Mouse (Mus musculus) liver, postnatal 0 days (tissue): ENCODE data around the gene Cxcl10. TPM values are rescaled to one million over a fixed set of nuclear protein-coding genes. Genes with fewer than 3 reads are reported as not detected.
A peak's percentile ranks its signal among the peaks of the same experiment; 100 is the strongest.

Experiments
- ATAC-seq: fragments of 200-750 bp; cut with Nextera tagmentation; 2 replicates; pipeline ENCODE4 v1.8.0; 2017; ENCODE audit warnings: mild to moderate bottlenecking, moderate library complexity
- DNase-seq: peaks from one replicate; pipeline ENCODE4 v3.0.0-alpha.2; 2016
- H3K27ac ChIP-seq: fragments of 300-500 bp; sonication (generic); 2 replicates; pipeline ENCODE4 v1.5.1; 2014; ENCODE audit warnings: antibody characterized with exemption, moderate library complexity, mild to moderate bottlenecking, low read depth
- H3K27me3 ChIP-seq: fragments of 300-500 bp; sonication (generic); 2 replicates; pipeline ENCODE4 v1.6.1; 2014; ENCODE audit warnings: low read length, control low read depth, mixed read lengths; ENCODE audit not compliant: insufficient read depth
- H3K36me3 ChIP-seq: fragments of 300-500 bp; sonication (generic); replicated peaks from 2 replicates; pipeline ENCODE4 v1.6.1; 2014; ENCODE audit warnings: mild to moderate bottlenecking, control low read depth, low read length, moderate library complexity, mixed read lengths; ENCODE audit not compliant: insufficient read depth
- H3K4me1 ChIP-seq: fragments of 300-500 bp; sonication (generic); 2 replicates; pipeline ENCODE4 v1.6.1; 2014; ENCODE audit warnings: antibody characterized with exemption, mild to moderate bottlenecking, control low read depth; ENCODE audit not compliant: insufficient read depth
- H3K4me2 ChIP-seq: fragments of 300-500 bp; sonication (generic); 2 replicates; pipeline ENCODE4 v1.6.1; 2014; ENCODE audit warnings: low read depth, mild to moderate bottlenecking, low read length, moderate library complexity, mixed read lengths
- H3K4me3 ChIP-seq: fragments of 300-500 bp; sonication (generic); 2 replicates; pipeline ENCODE4 v1.5.1; 2014; ENCODE audit warnings: low read depth, low read length
- H3K9ac ChIP-seq: fragments of 300-500 bp; sonication (generic); replicated peaks from 2 replicates; pipeline ENCODE4 v1.6.1; 2014; ENCODE audit warnings: mild to moderate bottlenecking, moderate library complexity
- H3K9me3 ChIP-seq: fragments of 300-500 bp; sonication (generic); 2 replicates; pipeline ENCODE4 v1.6.1; 2016; ENCODE audit warnings: mild to moderate bottlenecking, control low read depth, low read length, mixed read lengths
- CTCF ChIP-seq: sonication (generic); IDR thresholded peaks from 2 replicates; pipeline ENCODE4 v1.5.1; 2016; ENCODE audit warnings: antibody characterized with exemption, low read depth
- EP300 ChIP-seq: IDR thresholded peaks from 2 replicates; pipeline ENCODE4 v1.6.1; 2016; ENCODE audit warnings: antibody characterized with exemption, low read depth, mild to moderate bottlenecking
- WGBS: fragments of 180-500 bp; shearing (Covaris S2); extraction: QIAGEN DNeasy Blood & Tissue Kit; methylation state at CpG from one replicate; pipeline ENCODE4 v1.1.7; 2014; ENCODE audit not compliant: insufficient replicate concordance; 5-methylcytosine and 5-hydroxymethylcytosine counted together
- polyA plus RNA-seq: library from polyadenylated mRNA; unstranded; fragments of >200 nt; fragmentation: Nextera tagmentation; extraction: Ambion mirVana; gene quantifications from 2 replicates; pipeline ENCODE4 v1.2.1, GENCODE M21; 2015

Gene Cxcl10
- polyA plus RNA-seq, 1 experiment from 2014 or later: 7.5 TPM

GRCm38 (mm10) chr5:92382349-92382679, 33.6 kb upstream of the Cxcl10 start:
- Histone ChIP-seq H3K9ac (no peak overlapping the region), H3K27ac (no peak overlapping the region), H3K4me1 (no peaks in the 10 kb centered on the region), H3K36me3 (no peaks in the 10 kb centered on the region), H3K4me2 (no peak overlapping the region), H3K27me3 (no peaks in the 10 kb centered on the region), H3K4me3 (no peak overlapping the region), H3K9me3 (no peaks in the 10 kb centered on the region)
- no peak for TF ChIP-seq EP300
- no peak for TF ChIP-seq CTCF
- DNase-seq (no peak), ATAC-seq (no peak)
- 72% methylated on average over 9 of the region's 9 CpGs for WGBS

GRCm38 (mm10) chr5:92381550-92382348, 33.1 kb upstream of the Cxcl10 start:
- peak; percentile 82 for TF ChIP-seq CTCF
- no peak for TF ChIP-seq EP300
- H3K4me2 ChIP-seq: no peak overlapping the region
- H3K9me3 ChIP-seq: no peaks in the 10 kb centered on the region
- ATAC-seq (peak; percentile 58), DNase-seq (peak; percentile 72)
- H3K27ac ChIP-seq: no peak overlapping the region
- H3K9ac ChIP-seq: no peak overlapping the region
- H3K36me3 ChIP-seq: no peaks in the 10 kb centered on the region
- H3K4me3 ChIP-seq: no peak overlapping the region
- no peaks in the 10 kb centered on the region for H3K4me1 ChIP-seq
- H3K27me3 ChIP-seq: no peaks in the 10 kb centered on the region
- 31% methylated on average over 12 of the region's 12 CpGs for WGBS

GRCm38 (mm10) chr5:92376795-92377405, 28.2 kb upstream of the Cxcl10 start:
- Histone ChIP-seq H3K9ac (no peak overlapping the region), H3K27ac (no peak overlapping the region), H3K36me3 (no peaks in the 10 kb centered on the region), H3K4me3 (no peak overlapping the region), H3K27me3 (no peaks in the 10 kb centered on the region), H3K4me2 (no peak overlapping the region; the same call in 1 of the 2 replicates), H3K4me1 (peaks cover 18% of the 10 kb centered on the region), H3K9me3 (no peaks in the 10 kb centered on the region)
- DNase-seq (no peak), ATAC-seq (no peak)
- 55% methylated on average over 13 of the region's 13 CpGs for WGBS
- TF ChIP-seq EP300 (no peak), CTCF (no peak)

GRCm38 (mm10) chr5:92375368-92375767, 26.7 kb upstream of the Cxcl10 start:
- H3K36me3 ChIP-seq: no peaks in the 10 kb centered on the region
- no peak for DNase-seq

GRCm38 (mm10) chr5:92374721-92375142, 26.0 kb upstream of the Cxcl10 start:
- WGBS: 24% methylated on average over 6 of the region's 6 CpGs
- Histone ChIP-seq H3K4me1 (peaks cover 27% of the 10 kb centered on the region), H3K9me3 (no peaks in the 10 kb centered on the region), H3K27ac (peak overlapping the region; percentile 84), H3K9ac (no peak overlapping the region), H3K36me3 (no peaks in the 10 kb centered on the region), H3K27me3 (no peaks in the 10 kb centered on the region), H3K4me2 (peak overlapping the region; percentile 49), H3K4me3 (no peak overlapping the region)
- DNase-seq: no peak
- peak; percentile 64 for ATAC-seq
- TF ChIP-seq EP300 (peak; percentile 35; the same call in 1 of the 2 replicates), CTCF (peak; percentile 45)

More at GRCm38 (mm10) chr5:92375368-92375767, 26.7 kb upstream of the Cxcl10 start:
- peak overlapping the region; percentile 84 for H3K27ac ChIP-seq
- peak overlapping the region; percentile 5; the same call in 1 of the 2 replicates for H3K9ac ChIP-seq
- H3K4me1 ChIP-seq: peaks cover 25% of the 10 kb centered on the region
- 26% methylated on average over 17 of the region's 17 CpGs for WGBS
- H3K4me2 ChIP-seq: peak overlapping the region; percentile 49
- no peak for TF ChIP-seq CTCF
- TF ChIP-seq EP300: no peak
- peak; percentile 60 for ATAC-seq
- H3K9me3 ChIP-seq: no peaks in the 10 kb centered on the region
- H3K4me3 ChIP-seq: 0 out of 2 replicates have a peak overlapping the region, but pooled peaks have one; percentile 9
- H3K27me3 ChIP-seq: no peaks in the 10 kb centered on the region

- H3K4me2 ChIP-seq: no peak overlapping the region
- no peak for DNase-seq
- peaks cover 39% of the 10 kb centered on the region for H3K4me1 ChIP-seq
- no peak for ATAC-seq
- WGBS: 18% methylated on average over 2 of the region's 2 CpGs
- TF ChIP-seq CTCF: no peak
- TF ChIP-seq EP300: no peak
- H3K9ac ChIP-seq: no peak overlapping the region
- H3K27me3 ChIP-seq: no peaks in the 10 kb centered on the region
- no peaks in the 10 kb centered on the region for H3K9me3 ChIP-seq
- H3K36me3 ChIP-seq: no peaks in the 10 kb centered on the region
- no peak overlapping the region; the same call in 1 of the 2 replicates for H3K27ac ChIP-seq
- no peak overlapping the region for H3K4me3 ChIP-seq
These were observed 23.9 kb upstream of the Cxcl10 start for GRCm38 (mm10) chr5:92372605-92373004.
